Mouse (Mus musculus) CH12.LX (cell line): ENCODE results near the gene Pth1r.

Experiments
- CHD1 ChIP-seq: IDR thresholded peaks from 2 replicates; pipeline ENCODE4 v1.6.1; 2012; ENCODE audit warnings: low read depth, low read length, improper control_type of control experiment, inconsistent platforms
- CTCF ChIP-seq, 2 experiments: IDR thresholded peaks in 1 of 2; conservative IDR thresholded peaks in 1 of 2; 2 replicates each; pipeline ENCODE4 v1.5.1; 2011 to 2012; ENCODE audit warnings: low read depth in 2 of 2, low read length in 2 of 2, improper control_type of control experiment in 1 of 2, inconsistent platforms in 1 of 2, mild to moderate bottlenecking in 1 of 2, moderate library complexity in 1 of 2
- ELF1 ChIP-seq: IDR thresholded peaks from 2 replicates; pipeline ENCODE4 v1.6.1; 2014; ENCODE audit warnings: low read depth, mild to moderate bottlenecking, inconsistent platforms, low read length, improper control_type of control experiment
- EP300 ChIP-seq: IDR thresholded peaks from 2 replicates; pipeline ENCODE4 v1.6.1; 2011; ENCODE audit warnings: low read length, improper control_type of control experiment
- NRF1 ChIP-seq: IDR thresholded peaks from 2 replicates; pipeline ENCODE4 v1.6.1; 2014; ENCODE audit warnings: low read depth, mild to moderate bottlenecking, inconsistent platforms, low read length, improper control_type of control experiment, moderate library complexity
- POLR2AphosphoS2 ChIP-seq: IDR thresholded peaks from 2 replicates; pipeline ENCODE4 v1.6.1; 2011; ENCODE audit warnings: low read depth, low read length, improper control_type of control experiment

DNA sequence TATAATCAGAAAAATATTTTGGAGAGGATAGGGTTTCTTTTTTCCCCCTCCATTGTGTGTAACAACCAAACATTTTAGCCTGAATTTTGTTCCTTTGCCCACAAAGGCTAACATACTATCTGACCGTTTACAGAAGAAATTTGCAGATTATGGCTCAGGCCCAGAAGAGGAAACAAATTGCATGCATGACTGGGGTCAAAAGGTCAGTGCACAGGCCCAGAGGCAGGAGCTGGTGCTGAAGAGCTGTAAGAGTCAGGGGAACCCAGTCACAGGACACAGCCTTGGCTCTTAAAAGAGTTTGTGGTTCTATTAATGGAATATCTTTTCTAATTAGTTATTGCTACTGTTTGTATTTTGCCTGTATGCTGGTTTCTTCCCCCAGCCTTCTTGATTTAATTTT, 36.7 kb upstream of the Pth1r start:
- no peak for TF ChIP-seq NRF1
- TF ChIP-seq CHD1, result no peak
- no peak for TF ChIP-seq POLR2AphosphoS2
- no peak for TF ChIP-seq ELF1
- no peak for TF ChIP-seq EP300
- no peak for TF ChIP-seq CTCF (conservative IDR thresholded peaks at IDR 0.05 in 1 of 2, IDR thresholded peaks at IDR 0.05 in 1 of 2; ENCODE audit: low read depth in 2 of 2, low read length in 2 of 2)
